Mouse (Mus musculus): Measurements from ENCODE around the gene Med4. TPM values are rescaled to one million over a fixed set of nuclear protein-coding genes. Genes with fewer than 3 reads are reported as not detected.
A peak's percentile ranks its signal among the peaks of the same experiment; 100 is the strongest.

Gene Med4
- polyA plus RNA-seq, 1 experiment, result 24.5 TPM

DNA sequence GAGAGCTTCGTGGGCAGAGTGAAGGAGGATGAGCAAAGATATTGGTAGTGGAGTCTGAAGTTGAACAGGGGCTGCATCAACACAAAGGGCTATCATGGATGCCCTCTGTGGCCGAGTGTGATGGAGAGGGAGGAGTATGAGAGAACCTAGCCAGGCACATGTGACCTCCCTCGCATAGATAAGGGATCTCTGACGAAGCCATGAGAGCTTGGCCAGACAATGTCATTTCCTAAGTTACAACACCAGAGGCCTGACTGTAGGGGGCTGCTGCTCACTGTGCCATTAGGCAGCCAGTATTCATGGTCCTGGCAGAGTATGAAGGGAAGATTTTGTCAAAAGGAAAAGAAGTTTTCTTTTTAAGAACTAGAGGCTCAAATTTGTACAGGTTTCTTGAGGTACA is 37.2 kb downstream of the Med4 start:
- no peaks in the 10 kb centered on the region for H3K36me3 ChIP-seq (ENCODE audit: control insufficient read depth, insufficient read depth, low read length)
- H3K4me1 ChIP-seq (ENCODE audit: control insufficient read depth, insufficient read depth, low read length), result peaks cover 3% of the 10 kb centered on the region
- no peak overlapping the region for H3K4me3 ChIP-seq (ENCODE audit: control insufficient read depth, low read depth, low read length)
- no peaks in the 10 kb centered on the region for H3K27me3 ChIP-seq (ENCODE audit: control insufficient read depth, insufficient read depth, low read length)
- TF ChIP-seq POLR2A (IDR thresholded peaks at IDR 0.05; ENCODE audit: control insufficient read depth, low read depth, low read length) (no peak), CTCF (IDR thresholded peaks at IDR 0.05; ENCODE audit: control insufficient read depth, insufficient read depth, insufficient replicate concordance, low read depth, low read length) (no peak)
- no peak overlapping the region for H3K27ac ChIP-seq (ENCODE audit: control insufficient read depth, insufficient read depth, low read depth, low read length)

DNA sequence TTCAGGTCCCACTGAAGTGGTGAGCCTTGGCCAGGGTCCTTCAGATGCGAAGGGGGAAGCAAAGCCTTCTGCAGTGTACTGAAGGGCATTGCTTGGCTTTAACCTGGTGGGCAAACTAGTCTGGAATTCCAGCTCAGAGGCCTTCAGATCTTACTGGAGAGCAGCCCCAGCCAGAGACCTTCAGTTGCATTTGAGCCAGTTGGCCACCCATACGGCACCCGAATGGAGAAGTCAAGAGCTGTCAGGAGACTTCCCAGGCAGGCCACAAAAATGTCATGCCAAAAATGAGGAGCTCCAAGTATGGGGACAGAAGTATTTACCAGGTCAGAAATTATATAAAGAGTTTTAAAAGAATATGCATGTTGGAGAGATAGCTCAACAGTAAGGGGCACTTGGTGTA is 38.2 kb downstream of the Med4 start, which contains the start of gene Nudt15:
Nudt15 (minus strand) TSS at position 192 of the 400 bp plus-strand sequence.
- no peak for TF ChIP-seq POLR2A (IDR thresholded peaks at IDR 0.05; ENCODE audit: control insufficient read depth, low read depth, low read length)
- TF ChIP-seq CTCF (IDR thresholded peaks at IDR 0.05; ENCODE audit: control insufficient read depth, insufficient read depth, insufficient replicate concordance, low read depth, low read length), result no peak
- Histone ChIP-seq H3K27ac (ENCODE audit: control insufficient read depth, insufficient read depth, low read depth, low read length) (no peak within 1 kb of the TSS), H3K36me3 (ENCODE audit: control insufficient read depth, insufficient read depth, low read length) (no peaks in the 10 kb centered on the region), H3K4me1 (ENCODE audit: control insufficient read depth, insufficient read depth, low read length) (peaks cover 5% of the 10 kb centered on the region), H3K27me3 (ENCODE audit: control insufficient read depth, insufficient read depth, low read length) (no peaks in the 10 kb centered on the region), H3K4me3 (ENCODE audit: control insufficient read depth, low read depth, low read length) (no peak within 1 kb of the TSS)

DNA sequence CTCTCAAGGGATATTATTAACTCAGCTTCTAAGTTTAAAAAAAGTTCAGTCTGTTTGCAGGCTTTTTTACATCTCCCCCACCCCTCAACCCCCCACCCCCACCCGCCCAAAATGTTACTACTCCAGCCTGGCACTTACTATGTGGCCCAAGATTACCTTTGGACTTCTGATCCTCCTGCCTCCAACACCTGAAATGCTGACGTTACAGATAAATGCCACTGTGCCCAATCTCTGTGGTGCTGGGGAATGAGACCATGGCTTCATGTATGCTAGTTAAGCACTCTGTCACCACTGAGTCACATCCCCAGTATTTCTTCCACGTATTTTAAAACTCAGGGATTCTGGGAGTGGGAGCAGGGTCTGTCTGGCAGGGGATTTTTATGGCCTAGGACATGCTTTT is 40.5 kb downstream of the Med4 start:
- H3K36me3 ChIP-seq (ENCODE audit: control insufficient read depth, insufficient read depth, low read length), result peaks cover 1% of the 10 kb centered on the region; the same call in 1 of the 2 replicates
- no peaks in the 10 kb centered on the region for H3K27me3 ChIP-seq (ENCODE audit: control insufficient read depth, insufficient read depth, low read length)
- peaks cover 5% of the 10 kb centered on the region for H3K4me1 ChIP-seq (ENCODE audit: control insufficient read depth, insufficient read depth, low read length)
- H3K27ac ChIP-seq (ENCODE audit: control insufficient read depth, insufficient read depth, low read depth, low read length), result peak overlapping the region; percentile 49; the same call in 1 of the 2 replicates
- TF ChIP-seq POLR2A (IDR thresholded peaks at IDR 0.05; ENCODE audit: control insufficient read depth, low read depth, low read length), result no peak
- TF ChIP-seq CTCF (IDR thresholded peaks at IDR 0.05; ENCODE audit: control insufficient read depth, insufficient read depth, insufficient replicate concordance, low read depth, low read length), result no peak
- H3K4me3 ChIP-seq (ENCODE audit: control insufficient read depth, low read depth, low read length), result no peak overlapping the region

DNA sequence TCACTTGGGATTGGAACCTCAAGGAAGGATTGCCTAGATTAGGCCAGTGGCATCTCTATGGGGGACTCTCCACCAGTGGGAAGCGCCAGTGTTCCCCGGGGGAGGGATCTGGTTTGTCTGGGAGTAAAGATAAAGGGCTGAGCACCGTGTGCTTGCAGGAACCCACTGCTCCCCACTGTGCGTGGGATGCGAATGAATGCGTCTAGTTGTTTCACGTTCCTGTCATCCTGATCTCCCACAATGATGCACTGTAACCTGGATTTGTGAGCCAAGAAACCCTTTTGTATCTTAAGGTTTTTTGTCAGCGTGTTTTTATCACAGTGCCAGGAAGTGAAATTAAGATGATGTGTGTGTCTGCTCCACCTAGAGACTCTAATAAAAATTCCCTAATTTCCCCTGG is 40.9 kb downstream of the Med4 start:
- Histone ChIP-seq H3K36me3 (ENCODE audit: control insufficient read depth, insufficient read depth, low read length) (peaks cover 1% of the 10 kb centered on the region; the same call in 1 of the 2 replicates), H3K27ac (ENCODE audit: control insufficient read depth, insufficient read depth, low read depth, low read length) (no peak overlapping the region), H3K4me3 (ENCODE audit: control insufficient read depth, low read depth, low read length) (no peak overlapping the region), H3K27me3 (ENCODE audit: control insufficient read depth, insufficient read depth, low read length) (no peaks in the 10 kb centered on the region), H3K4me1 (ENCODE audit: control insufficient read depth, insufficient read depth, low read length) (peaks cover 5% of the 10 kb centered on the region)
- TF ChIP-seq CTCF (IDR thresholded peaks at IDR 0.05; ENCODE audit: control insufficient read depth, insufficient read depth, insufficient replicate concordance, low read depth, low read length) (no peak), POLR2A (IDR thresholded peaks at IDR 0.05; ENCODE audit: control insufficient read depth, low read depth, low read length) (no peak)

DNA sequence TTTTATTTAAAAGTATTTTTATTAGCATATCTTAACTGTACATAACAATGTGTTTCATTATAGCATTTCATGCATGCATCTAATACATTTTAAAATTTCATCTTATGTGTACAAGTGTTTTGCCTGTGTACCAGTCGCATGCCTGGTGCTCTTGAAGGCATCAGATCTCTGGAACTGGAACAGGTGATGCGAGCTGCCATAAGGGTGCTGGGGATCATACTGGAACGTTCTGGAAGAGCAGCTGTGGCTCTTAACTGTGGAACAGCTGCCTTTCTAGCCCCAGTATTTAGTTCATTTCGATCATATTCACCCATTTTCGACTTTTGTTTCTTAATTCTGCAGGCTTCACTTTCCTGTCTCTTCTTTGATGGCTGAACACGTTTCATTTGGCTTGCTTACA is 41.3 kb downstream of the Med4 start:
- Histone ChIP-seq H3K4me3 (ENCODE audit: control insufficient read depth, low read depth, low read length) (peak overlapping the region; percentile 54), H3K27me3 (ENCODE audit: control insufficient read depth, insufficient read depth, low read length) (no peaks in the 10 kb centered on the region), H3K4me1 (ENCODE audit: control insufficient read depth, insufficient read depth, low read length) (peaks cover 6% of the 10 kb centered on the region), H3K27ac (ENCODE audit: control insufficient read depth, insufficient read depth, low read depth, low read length) (no peak overlapping the region), H3K36me3 (ENCODE audit: control insufficient read depth, insufficient read depth, low read length) (peaks cover 2% of the 10 kb centered on the region; the same call in 1 of the 2 replicates)
- TF ChIP-seq CTCF (IDR thresholded peaks at IDR 0.05; ENCODE audit: control insufficient read depth, insufficient read depth, insufficient replicate concordance, low read depth, low read length), result no peak
- no peak for TF ChIP-seq POLR2A (IDR thresholded peaks at IDR 0.05; ENCODE audit: control insufficient read depth, low read depth, low read length)

DNA sequence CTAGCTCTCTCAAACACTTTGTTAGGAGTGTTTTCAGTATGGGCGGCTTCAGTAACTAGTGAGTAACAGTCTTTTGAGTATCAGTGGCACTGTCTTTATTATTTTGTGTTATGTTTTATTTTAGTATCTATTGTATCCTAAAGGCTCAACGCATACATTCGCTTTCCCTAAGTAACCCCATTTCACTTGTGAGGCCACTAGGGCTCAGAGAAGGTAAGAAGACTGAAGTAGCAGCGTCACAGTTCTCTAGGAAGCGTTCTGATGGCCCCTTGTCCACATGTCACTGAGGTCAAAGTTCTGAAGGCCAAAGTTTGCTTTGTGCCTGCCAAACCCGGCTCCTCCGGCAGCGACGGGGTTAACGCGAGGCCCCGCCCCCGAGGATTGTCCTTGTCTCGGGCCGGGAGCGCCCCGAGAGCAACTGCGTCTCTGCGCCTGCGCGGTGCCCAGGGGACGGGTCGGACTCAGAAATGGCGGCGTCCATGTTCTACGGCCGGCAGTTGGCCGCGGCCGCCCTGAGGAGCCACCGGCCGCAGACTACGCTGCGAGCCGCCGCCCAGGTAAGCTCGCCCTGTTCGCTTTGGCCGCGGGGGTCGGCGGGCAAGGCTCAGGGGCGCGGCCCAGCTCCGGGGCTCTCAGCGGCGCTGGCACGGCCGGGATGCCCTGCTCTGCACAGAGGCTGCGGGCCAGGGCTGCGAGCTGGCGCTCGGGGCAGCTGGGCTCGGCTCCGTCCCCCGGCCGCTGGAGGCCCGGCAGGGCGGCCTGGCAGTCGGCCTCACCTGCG is 42.7 kb downstream of the Med4 start:
- H3K4me1 ChIP-seq (ENCODE audit: control insufficient read depth, insufficient read depth, low read length), result peaks cover 7% of the 10 kb centered on the region
- TF ChIP-seq CTCF (IDR thresholded peaks at IDR 0.05; ENCODE audit: control insufficient read depth, insufficient read depth, insufficient replicate concordance, low read depth, low read length), result no peak
- TF ChIP-seq POLR2A (IDR thresholded peaks at IDR 0.05; ENCODE audit: control insufficient read depth, low read depth, low read length), result peak; percentile 97
- peak overlapping the region; percentile 97 for H3K4me3 ChIP-seq (ENCODE audit: control insufficient read depth, low read depth, low read length)
- no peaks in the 10 kb centered on the region for H3K27me3 ChIP-seq (ENCODE audit: control insufficient read depth, insufficient read depth, low read length)
- peaks cover 3% of the 10 kb centered on the region; the same call in 1 of the 2 replicates for H3K36me3 ChIP-seq (ENCODE audit: control insufficient read depth, insufficient read depth, low read length)
- peak overlapping the region; percentile 98 for H3K27ac ChIP-seq (ENCODE audit: control insufficient read depth, insufficient read depth, low read depth, low read length)

DNA sequence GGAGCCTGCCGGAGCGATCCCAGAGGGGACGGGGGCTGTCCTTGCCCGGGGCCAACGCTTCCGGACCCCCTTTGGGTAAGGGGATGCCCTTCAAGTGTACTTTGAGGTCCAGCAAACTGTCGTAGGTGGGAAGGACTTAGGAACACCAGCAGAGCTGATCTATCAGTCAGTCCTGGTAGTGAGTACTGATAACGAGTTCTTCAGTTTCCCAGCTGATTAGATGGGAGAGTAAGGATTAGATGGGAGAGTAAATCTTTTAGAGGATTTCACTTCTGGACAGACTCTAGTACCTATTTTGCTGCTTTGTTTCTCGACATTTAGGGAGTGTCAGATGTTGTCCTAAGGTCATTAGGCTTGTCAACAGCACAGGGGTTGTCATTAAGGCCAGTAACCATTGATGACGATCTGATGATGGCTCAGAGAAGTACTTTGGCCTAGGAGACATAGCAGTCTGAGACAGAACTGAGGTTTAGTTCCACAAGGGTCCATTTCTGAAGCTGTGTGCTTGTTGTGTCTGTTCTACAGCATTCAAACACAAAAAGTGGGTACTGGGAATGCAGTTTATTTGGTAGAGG is 43.4 kb downstream of the Med4 start:
- Histone ChIP-seq H3K27me3 (ENCODE audit: control insufficient read depth, insufficient read depth, low read length) (no peaks in the 10 kb centered on the region), H3K36me3 (ENCODE audit: control insufficient read depth, insufficient read depth, low read length) (peaks cover 3% of the 10 kb centered on the region; the same call in 1 of the 2 replicates), H3K4me1 (ENCODE audit: control insufficient read depth, insufficient read depth, low read length) (peaks cover 7% of the 10 kb centered on the region), H3K27ac (ENCODE audit: control insufficient read depth, insufficient read depth, low read depth, low read length) (peak overlapping the region; percentile 98), H3K4me3 (ENCODE audit: control insufficient read depth, low read depth, low read length) (peak overlapping the region; percentile 97)
- TF ChIP-seq POLR2A (IDR thresholded peaks at IDR 0.05; ENCODE audit: control insufficient read depth, low read depth, low read length) (no peak), CTCF (IDR thresholded peaks at IDR 0.05; ENCODE audit: control insufficient read depth, insufficient read depth, insufficient replicate concordance, low read depth, low read length) (no peak)

Other genes with a start within 250 kb of the Med4 start
- gene Rb1, start 184.2 kb upstream of the Med4 start, polyA plus RNA-seq (2012; rRNA removed), result 5.1 and 6.4 TPM in 2 replicates
- 330 and 494 TPM in 2 replicates for gene Itm2b, start 124.7 kb upstream of the Med4 start, polyA plus RNA-seq (2012; rRNA removed)
- 126 and 143 TPM in 2 replicates for gene Sucla2, start 15.3 kb downstream of the Med4 start, polyA plus RNA-seq (2012; rRNA removed)
- gene Nudt15, start 38.2 kb downstream of the Med4 start, polyA plus RNA-seq (2012; rRNA removed), result 1.6 and 1.7 TPM in 2 replicates
- not detected in 2 replicates for gene Gm21750, start 151.2 kb downstream of the Med4 start, polyA plus RNA-seq (2012; rRNA removed)